Mouse (Mus musculus): Measurements from ENCODE around the gene Gstt3. TPM values are rescaled to one million over a fixed set of nuclear protein-coding genes. Genes with fewer than 3 reads are reported as not detected.
"Not testable (repeated sequence)": the region's sequence is repeated elsewhere in the genome, so short reads cannot be mapped to it uniquely, and the experiment has no call there.

Gstt3 gene
- polyA plus RNA-seq, 1 experiment = 4.3 TPM

DNA sequence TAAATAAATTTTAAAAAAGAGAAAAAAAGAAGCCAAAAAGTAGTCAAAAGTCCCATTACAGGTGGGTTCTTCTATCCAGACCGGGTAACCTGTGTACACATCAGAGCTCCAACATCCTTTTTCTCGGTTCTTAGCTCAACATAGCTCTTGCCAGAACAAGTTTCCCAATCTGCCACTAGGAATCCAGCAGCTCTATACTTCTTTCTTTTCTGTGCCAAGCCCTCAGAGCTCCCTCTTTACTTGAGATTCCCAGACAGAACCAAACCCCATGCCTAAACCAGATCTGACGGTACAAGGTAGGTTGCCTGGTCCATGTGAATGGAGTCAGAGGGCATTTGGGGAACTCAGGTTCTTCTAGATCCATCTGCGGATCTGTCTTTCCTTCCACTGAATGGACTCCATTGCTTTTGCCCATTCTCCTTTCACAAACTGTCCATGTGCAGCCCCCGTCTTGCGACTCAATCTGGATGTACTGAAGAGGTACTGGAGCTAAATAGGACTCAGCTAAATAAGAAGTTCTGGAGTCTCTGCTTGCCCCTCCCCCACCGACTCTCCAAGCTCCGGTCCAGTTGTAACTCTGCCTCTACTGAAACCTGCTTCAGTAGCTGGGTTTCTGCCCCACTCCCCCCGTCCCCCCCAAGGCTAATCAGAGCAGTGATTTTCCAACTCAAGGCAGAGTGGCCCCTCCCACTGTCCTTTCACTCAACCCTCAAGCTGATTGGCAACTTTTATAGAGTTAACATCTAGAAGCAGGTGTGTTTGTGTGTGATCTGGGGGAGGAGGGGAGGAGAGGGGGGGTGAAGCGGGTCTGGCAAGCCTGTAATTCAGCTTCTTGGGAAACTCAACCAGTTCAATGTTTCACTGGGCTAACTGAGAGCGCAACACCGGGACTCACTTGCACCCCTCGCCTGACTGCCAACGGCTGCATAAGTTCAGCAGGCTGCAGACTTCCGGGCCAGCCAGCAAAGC lies 1.7 kb downstream of the Gstt3 start:
- H3K36me3 ChIP-seq (ENCODE audit: control insufficient read depth, insufficient read depth, low read length) = no peaks in the 10 kb centered on the region
- 55% methylated on average over 15 of the region's 15 CpGs for WGBS
- DNase-seq (ENCODE audit: low read depth in 1 of 2, low spot score in 2 of 2) = no peak
- H3K4me3 ChIP-seq (ENCODE audit: extremely low read depth, insufficient read depth, insufficient read length) = no peak overlapping the region
- H3K27me3 ChIP-seq (ENCODE audit: control insufficient read depth, insufficient read depth, low read length) = no peaks in the 10 kb centered on the region
- no peak for TF ChIP-seq POLR2A (IDR thresholded peaks at IDR 0.05; ENCODE audit: low read depth, low read length)
- TF ChIP-seq CTCF (IDR thresholded peaks at IDR 0.05; ENCODE audit: extremely low read depth, insufficient read depth, insufficient read length, insufficient replicate concordance) = no peak
- H3K4me1 ChIP-seq (ENCODE audit: control insufficient read depth, insufficient read depth, insufficient read length) = no peaks in the 10 kb centered on the region; the same call in 1 of the 2 replicates
- no peak overlapping the region for H3K27ac ChIP-seq (ENCODE audit: insufficient read depth, low read length)

DNA sequence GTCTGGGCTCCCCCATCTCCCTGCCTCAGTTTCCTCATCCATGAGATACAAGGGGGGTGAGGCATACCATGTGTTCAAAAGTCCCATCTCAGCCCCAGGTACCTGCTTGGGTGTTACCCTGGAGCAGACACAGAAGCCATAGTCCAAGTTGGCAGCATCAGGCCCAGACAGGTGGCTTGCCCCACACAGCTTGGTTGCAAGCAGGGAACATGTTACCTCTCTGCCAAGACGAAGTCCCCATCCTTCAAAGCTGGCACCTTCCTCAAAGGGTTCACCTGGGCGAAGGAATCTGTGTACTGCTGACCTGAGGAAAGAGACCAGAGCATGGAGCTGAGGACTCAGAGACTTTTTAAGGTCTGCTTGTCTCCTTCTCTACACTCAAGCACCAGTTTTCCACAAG lies 3.3 kb downstream of the Gstt3 start:
- no peak for DNase-seq (ENCODE audit: low read depth in 1 of 2, low spot score in 2 of 2)
- no peaks in the 10 kb centered on the region for H3K36me3 ChIP-seq (ENCODE audit: control insufficient read depth, insufficient read depth, low read length)
- TF ChIP-seq CTCF (IDR thresholded peaks at IDR 0.05; ENCODE audit: extremely low read depth, insufficient read depth, insufficient read length, insufficient replicate concordance) = no peak
- no peak for TF ChIP-seq POLR2A (IDR thresholded peaks at IDR 0.05; ENCODE audit: low read depth, low read length)
- peaks cover under 1% of the 10 kb centered on the region; the same call in 1 of the 2 replicates for H3K4me1 ChIP-seq (ENCODE audit: control insufficient read depth, insufficient read depth, insufficient read length)
- H3K4me3 ChIP-seq (ENCODE audit: extremely low read depth, insufficient read depth, insufficient read length) = no peak overlapping the region
- no peak overlapping the region for H3K27ac ChIP-seq (ENCODE audit: insufficient read depth, low read length)
- WGBS = 93% methylated on average over 2 of the region's 2 CpGs
- no peaks in the 10 kb centered on the region for H3K27me3 ChIP-seq (ENCODE audit: control insufficient read depth, insufficient read depth, low read length)

DNA sequence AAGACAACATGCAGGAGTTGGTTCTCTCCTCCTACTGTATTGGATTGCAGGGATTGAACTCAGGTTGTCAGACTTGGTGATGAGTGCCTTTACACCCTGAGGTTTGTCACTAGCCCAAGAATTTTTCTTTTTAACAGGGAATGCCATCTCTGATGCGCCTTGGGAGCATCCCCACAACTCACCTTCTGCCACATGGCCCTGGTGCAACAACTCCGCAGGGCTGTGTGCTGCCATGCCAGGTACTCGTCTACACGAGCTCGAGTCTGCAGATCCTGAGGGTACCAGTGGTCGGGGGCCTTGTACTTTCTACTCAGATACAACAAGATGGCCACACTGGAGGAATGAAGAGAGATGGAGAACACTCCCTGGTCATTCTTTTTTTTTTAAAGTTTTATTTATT lies 4.7 kb downstream of the Gstt3 start:
- TF ChIP-seq POLR2A (IDR thresholded peaks at IDR 0.05; ENCODE audit: low read depth, low read length) = no peak
- no peak for TF ChIP-seq CTCF (IDR thresholded peaks at IDR 0.05; ENCODE audit: extremely low read depth, insufficient read depth, insufficient read length, insufficient replicate concordance)

DNA sequence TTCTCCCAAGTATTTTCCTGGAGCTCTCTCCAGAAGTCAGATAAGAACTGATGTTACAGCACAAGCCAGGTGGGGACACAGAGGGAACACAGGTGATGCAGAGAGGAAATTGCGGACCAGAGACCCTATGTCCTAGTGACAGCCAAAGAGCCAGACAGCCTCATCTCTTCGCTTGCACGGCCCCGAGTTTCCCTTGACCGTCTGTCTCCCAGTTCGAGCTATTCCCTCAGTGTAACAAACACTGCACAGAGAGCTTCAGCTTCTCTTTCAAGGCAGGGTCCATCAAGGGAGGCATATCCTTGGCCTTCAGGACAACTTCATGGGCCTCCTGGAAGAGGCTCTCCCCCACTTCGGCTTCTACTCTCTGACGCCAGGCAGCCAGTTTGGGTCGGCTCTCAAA lies 6.6 kb downstream of the Gstt3 start:
- DNase-seq (ENCODE audit: low read depth in 1 of 2, low spot score in 2 of 2) = no peak
- H3K36me3 ChIP-seq (ENCODE audit: control insufficient read depth, insufficient read depth, low read length) = no peaks in the 10 kb centered on the region
- H3K27ac ChIP-seq (ENCODE audit: insufficient read depth, low read length) = no peak overlapping the region
- H3K27me3 ChIP-seq (ENCODE audit: control insufficient read depth, insufficient read depth, low read length) = no peaks in the 10 kb centered on the region
- WGBS = 89% methylated on average over 9 of the region's 9 CpGs
- TF ChIP-seq CTCF (IDR thresholded peaks at IDR 0.05; ENCODE audit: extremely low read depth, insufficient read depth, insufficient read length, insufficient replicate concordance) (no peak), POLR2A (IDR thresholded peaks at IDR 0.05; ENCODE audit: low read depth, low read length) (no peak)
- peaks cover 8% of the 10 kb centered on the region; the same call in 1 of the 2 replicates for H3K4me1 ChIP-seq (ENCODE audit: control insufficient read depth, insufficient read depth, insufficient read length)
- H3K4me3 ChIP-seq (ENCODE audit: extremely low read depth, insufficient read depth, insufficient read length) = no peak overlapping the region

More for the DNA sequence above, 4.7 kb downstream of the Gstt3 start:
- no peak for DNase-seq (ENCODE audit: low read depth in 1 of 2, low spot score in 2 of 2)
- Histone ChIP-seq H3K4me3 (ENCODE audit: extremely low read depth, insufficient read depth, insufficient read length) (no peak overlapping the region), H3K4me1 (ENCODE audit: control insufficient read depth, insufficient read depth, insufficient read length) (peaks cover 8% of the 10 kb centered on the region; the same call in 1 of the 2 replicates), H3K27ac (ENCODE audit: insufficient read depth, low read length) (no peak overlapping the region), H3K36me3 (ENCODE audit: control insufficient read depth, insufficient read depth, low read length) (no peaks in the 10 kb centered on the region), H3K27me3 (ENCODE audit: control insufficient read depth, insufficient read depth, low read length) (no peaks in the 10 kb centered on the region)
- 88% methylated on average over 6 of the region's 6 CpGs for WGBS

DNA sequence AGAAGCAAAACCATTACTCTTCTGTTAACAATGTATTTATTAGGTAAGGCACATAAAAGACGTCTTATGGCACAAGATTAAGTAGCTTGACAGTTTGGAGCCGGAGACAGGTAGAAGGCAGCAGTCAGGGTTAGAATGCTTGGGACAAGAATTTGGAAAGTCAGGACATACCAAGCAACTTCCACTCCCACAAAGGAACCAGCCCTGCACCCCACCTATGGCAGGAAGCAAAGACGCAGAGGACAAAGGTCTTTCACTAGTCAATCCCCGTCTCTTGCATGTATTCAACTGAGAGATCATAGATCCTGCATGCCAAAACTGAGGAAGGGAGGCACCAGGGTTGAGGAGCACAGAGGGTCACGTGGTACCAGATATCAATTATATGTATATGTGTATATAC lies 7.1 kb downstream of the Gstt3 start:
- DNase-seq (ENCODE audit: low read depth in 1 of 2, low spot score in 2 of 2) = no peak
- Histone ChIP-seq H3K4me3 (ENCODE audit: extremely low read depth, insufficient read depth, insufficient read length) (no peak overlapping the region), H3K27ac (ENCODE audit: insufficient read depth, low read length) (no peak overlapping the region), H3K27me3 (ENCODE audit: control insufficient read depth, insufficient read depth, low read length) (no peaks in the 10 kb centered on the region), H3K36me3 (ENCODE audit: control insufficient read depth, insufficient read depth, low read length) (no peaks in the 10 kb centered on the region), H3K4me1 (ENCODE audit: control insufficient read depth, insufficient read depth, insufficient read length) (peaks cover 8% of the 10 kb centered on the region; the same call in 1 of the 2 replicates)
- WGBS = 95% methylated on average over 5 of the region's 5 CpGs
- TF ChIP-seq CTCF (IDR thresholded peaks at IDR 0.05; ENCODE audit: extremely low read depth, insufficient read depth, insufficient read length, insufficient replicate concordance) (no peak), POLR2A (IDR thresholded peaks at IDR 0.05; ENCODE audit: low read depth, low read length) (no peak)

DNA sequence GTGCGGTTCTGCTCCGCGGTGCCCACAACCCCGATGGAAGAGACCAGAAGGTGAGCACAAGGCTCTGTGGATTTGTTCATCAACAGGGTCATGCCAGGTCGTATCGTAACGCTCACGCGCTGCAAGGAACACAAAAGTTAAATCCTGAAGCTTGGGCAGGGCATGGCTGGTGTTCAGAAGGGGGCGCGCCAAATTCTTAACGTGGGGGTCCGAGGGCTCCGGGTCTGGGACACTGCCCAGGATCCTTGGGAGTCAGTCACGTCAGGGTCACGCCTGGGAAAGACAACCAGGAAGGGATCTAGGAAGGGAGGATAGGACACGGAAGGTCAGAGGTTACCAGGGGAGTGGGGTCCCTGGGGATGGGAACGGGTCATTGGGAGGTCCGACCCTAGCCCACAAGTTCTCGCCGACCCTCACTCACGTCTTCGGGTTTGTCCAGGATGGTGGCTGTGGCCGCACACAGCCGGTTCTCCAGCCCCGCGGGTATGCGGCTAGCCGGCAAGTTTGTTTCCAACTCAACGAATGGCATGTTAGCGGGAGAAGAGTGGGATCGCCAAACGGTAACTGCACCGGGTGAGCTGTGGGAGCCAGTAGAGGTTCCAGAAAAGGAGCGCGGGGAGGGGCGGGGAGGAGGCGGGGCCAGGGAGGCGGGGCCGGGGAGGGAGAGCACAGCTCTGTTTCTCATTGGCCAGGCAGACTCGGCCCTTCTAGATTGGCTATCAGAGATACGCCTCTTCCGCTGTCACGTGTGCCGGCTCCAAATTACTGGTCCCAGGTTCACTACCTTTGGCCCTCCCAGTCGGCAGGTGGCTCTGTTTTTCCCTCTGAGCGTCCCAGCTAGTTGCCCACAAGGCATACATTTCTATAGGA lies 8.2 kb downstream of the Gstt3 start, which contains the start of gene Ddt:
Gene Ddt, minus strand, starts transcription at position 620 of the 870 bp plus-strand sequence.
- H3K27me3 ChIP-seq (ENCODE audit: control insufficient read depth, insufficient read depth, low read length) = no peaks in the 10 kb centered on the region
- peak; percentile 85 to 86 for DNase-seq (ENCODE audit: low read depth in 1 of 2, low spot score in 2 of 2)
- under 1% methylated on average over 47 of the region's 47 CpGs for WGBS

DNA sequence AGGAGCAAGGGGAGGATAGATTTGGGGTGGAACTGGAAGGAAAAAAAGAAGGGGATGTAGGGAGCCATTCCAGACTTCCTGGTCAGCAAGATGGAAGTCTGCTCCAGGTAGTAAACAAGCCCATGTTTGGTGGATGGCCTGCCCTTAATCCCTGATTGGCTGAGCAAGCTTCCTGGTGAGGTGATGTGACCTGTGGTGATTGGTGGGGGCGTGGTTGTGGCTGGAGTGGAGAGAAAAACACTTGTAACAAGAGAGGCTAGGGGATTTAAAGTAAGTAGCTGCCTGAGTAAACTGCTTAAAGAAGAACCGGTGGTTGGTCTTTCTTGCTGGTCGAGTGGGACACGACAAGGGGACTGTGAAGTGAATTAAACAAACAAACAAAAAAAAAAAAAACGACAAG lies 13.5 kb downstream of the Gstt3 start:
- WGBS = 64% methylated on average over 5 of the region's 5 CpGs
- not testable (repeated sequence) for H3K36me3 ChIP-seq (ENCODE audit: control insufficient read depth, insufficient read depth, low read length); DNase-seq (ENCODE audit: low read depth in 1 of 2, low spot score in 2 of 2); H3K4me3 ChIP-seq (ENCODE audit: extremely low read depth, insufficient read depth, insufficient read length); H3K4me1 ChIP-seq (ENCODE audit: control insufficient read depth, insufficient read depth, insufficient read length); H3K27ac ChIP-seq (ENCODE audit: insufficient read depth, low read length); H3K27me3 ChIP-seq (ENCODE audit: control insufficient read depth, insufficient read depth, low read length)

More for the DNA sequence above, 8.2 kb downstream of the Gstt3 start, which contains the start of gene Ddt:
- Histone ChIP-seq H3K4me3 (ENCODE audit: extremely low read depth, insufficient read depth, insufficient read length) (peak within 1 kb of the TSS; percentile 74), H3K27ac (ENCODE audit: insufficient read depth, low read length) (peak within 1 kb of the TSS; percentile 6; the same call in 1 of the 2 replicates), H3K4me1 (ENCODE audit: control insufficient read depth, insufficient read depth, insufficient read length) (peaks cover 8% of the 10 kb centered on the region; the same call in 1 of the 2 replicates), H3K36me3 (ENCODE audit: control insufficient read depth, insufficient read depth, low read length) (no peaks in the 10 kb centered on the region)
- TF ChIP-seq POLR2A (IDR thresholded peaks at IDR 0.05; ENCODE audit: low read depth, low read length) = no peak
- 0 out of 2 replicates have a peak, but pooled peaks have one; percentile 1 for TF ChIP-seq CTCF (IDR thresholded peaks at IDR 0.05; ENCODE audit: extremely low read depth, insufficient read depth, insufficient read length, insufficient replicate concordance)
